Mouse (Mus musculus): ENCODE data around the gene Ccdc33.

Ccdc33 gene

GRCm38 (mm10) chr9:58118671-58119070, at the start of gene Ccdc33:
Gene Ccdc33, minus strand, starts transcription at chr9:58118823.
- DNase-seq (ENCODE audit: low spot score in 2 of 2), result no peak

DNA sequence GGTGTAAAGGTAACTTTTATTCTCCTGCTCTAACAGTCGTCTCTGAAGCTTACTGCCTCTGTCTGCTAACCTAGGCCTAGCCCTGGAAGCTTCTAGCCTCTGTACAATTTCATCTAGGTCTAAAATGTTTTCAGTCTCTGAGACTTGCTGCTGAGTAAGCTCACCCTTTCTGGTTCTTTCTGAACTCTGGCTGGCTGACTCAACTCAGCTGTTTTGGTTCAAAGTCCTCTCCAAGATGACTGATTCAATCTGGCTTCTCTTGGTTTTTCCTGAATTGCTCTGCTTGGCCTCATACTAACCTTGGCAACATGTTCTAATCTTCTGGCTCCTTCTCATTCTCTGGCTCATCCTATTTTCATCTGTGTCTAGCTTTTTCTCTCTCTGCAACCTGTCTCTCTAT, 47.2 kb upstream of the Ccdc33 start:
- no peak for DNase-seq (ENCODE audit: low spot score in 2 of 2)

- no peak for DNase-seq (ENCODE audit: low spot score in 2 of 2)
Measured at GRCm38 (mm10) chr9:58163146-58163545, 44.5 kb upstream of the Ccdc33 start.

DNA sequence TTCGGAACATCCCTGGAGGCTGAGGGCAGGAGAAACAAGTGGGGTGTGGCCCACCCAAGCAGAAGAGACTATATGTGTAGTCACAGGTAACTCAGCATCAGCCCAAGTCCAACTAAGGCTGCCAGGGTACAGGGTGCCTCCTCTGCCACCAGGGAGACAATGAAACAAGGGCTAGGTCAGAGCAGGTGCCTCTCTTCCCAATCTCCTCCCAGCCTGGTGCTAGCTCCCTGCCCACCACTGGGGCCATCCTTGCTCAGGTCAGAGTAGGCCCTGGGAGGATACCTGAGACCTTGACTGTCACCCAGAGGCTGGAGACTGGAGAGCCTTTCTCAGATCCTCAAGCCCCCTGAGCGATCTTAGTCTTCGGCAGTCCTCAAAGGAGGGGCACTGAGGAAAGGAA, 43.5 kb upstream of the Ccdc33 start:
- no peak for DNase-seq (ENCODE audit: low spot score in 2 of 2)

GRCm38 (mm10) chr9:58160315-58160714, 41.7 kb upstream of the Ccdc33 start:
- no peak for DNase-seq (ENCODE audit: low spot score in 2 of 2)

- no peak for DNase-seq (ENCODE audit: low spot score in 2 of 2)
Measured at GRCm38 (mm10) chr9:58159855-58160254, 41.2 kb upstream of the Ccdc33 start.

- peak in 1 of 2 experiments; percentile 76 for DNase-seq (ENCODE audit: low spot score in 2 of 2)
Measured at GRCm38 (mm10) chr9:58158541-58159311, 40.1 kb upstream of the Ccdc33 start.

DNA sequence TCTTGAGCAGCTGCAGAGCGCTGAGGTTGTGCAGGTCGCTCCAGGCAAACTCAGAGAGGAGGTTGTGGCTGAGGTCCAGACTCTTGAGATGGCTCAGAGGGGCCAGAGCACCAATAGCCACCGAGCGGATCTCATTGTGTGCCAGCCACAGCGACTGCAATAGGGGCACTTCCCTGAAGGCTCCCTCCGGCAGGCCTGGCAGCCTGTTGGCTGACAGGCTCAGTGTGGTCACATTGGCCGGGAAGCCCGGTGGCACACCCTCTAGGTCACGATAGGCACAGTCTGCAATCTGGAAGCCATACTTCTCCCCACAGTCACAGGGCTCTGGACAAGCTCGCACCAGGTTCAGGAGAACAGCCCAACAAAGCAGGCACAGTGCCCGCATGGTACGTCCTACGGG, 39.2 kb upstream of the Ccdc33 start:
- no peak for DNase-seq (ENCODE audit: low spot score in 2 of 2)

GRCm38 (mm10) chr9:58156819-58157560, 38.4 kb upstream of the Ccdc33 start:
- DNase-seq (ENCODE audit: low spot score in 2 of 2), result no peak

DNA sequence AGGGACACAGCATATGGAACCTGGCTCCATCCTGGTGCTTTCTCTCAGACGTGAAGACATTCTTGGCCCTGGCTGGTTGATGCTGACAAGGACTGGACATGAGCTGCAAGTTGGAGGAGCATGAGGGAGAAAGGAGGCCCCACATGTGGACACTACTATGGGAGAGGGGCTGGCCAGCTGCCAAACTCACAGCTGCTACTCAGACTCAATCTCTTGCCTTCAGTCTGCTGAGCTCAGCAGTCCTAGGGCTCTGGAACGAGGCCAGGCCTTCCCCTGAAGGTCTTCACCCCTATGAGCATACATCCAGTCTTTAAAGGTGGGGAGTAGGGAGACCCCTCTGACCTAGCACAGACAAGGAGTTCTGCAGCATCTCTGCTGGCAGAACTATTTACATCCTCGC, 36.7 kb upstream of the Ccdc33 start:
- DNase-seq (ENCODE audit: low spot score in 2 of 2), result peak in 1 of 2 experiments; percentile 76

DNA sequence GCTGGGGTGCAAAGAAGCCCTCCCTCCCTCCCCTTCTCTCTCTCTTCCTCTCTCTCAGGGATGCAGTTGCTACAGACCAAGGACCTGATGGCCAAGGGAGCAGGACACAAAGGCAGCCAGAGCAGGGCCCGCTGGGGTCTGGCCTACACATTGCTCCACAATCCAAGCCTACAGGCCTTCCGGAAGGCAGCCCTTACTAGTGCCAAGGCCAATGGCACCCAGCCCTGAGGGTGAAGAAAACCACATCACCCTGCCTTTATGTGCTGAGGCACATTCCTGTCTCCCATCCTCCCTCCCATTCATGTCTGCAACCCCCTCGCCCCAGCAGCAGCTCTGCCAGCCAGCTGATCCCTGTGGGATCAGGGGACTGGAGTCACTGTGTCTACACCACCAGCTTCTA, 34.5 kb upstream of the Ccdc33 start:
- no peak for DNase-seq (ENCODE audit: low spot score in 2 of 2)

- no peak for DNase-seq (ENCODE audit: low spot score in 2 of 2)
Measured at GRCm38 (mm10) chr9:58150733-58151361, 32.2 kb upstream of the Ccdc33 start.

DNA sequence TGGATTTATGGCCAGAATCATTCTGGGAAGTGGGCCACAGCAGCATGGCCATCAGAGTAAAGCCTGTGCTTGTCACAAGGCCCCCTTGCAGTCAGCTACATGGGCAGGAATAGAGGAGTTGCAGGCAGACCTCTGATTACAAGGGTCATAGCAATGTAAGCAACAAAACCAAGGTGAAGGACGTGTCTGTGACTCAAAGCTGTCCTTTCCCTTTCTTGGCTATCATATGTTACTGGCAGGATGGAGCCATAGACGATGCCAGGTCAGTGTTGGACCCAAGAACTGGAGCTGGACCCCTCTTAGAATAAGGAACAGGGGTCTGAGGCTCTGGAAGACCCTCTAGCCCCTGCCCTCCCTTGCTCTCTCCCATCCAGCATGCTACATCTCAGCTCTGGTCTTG, 30.2 kb upstream of the Ccdc33 start:
- no peak for DNase-seq (ENCODE audit: low spot score in 2 of 2)

- no peak for DNase-seq (ENCODE audit: low spot score in 2 of 2)
Measured at GRCm38 (mm10) chr9:58145417-58145816, 26.8 kb upstream of the Ccdc33 start.

DNA sequence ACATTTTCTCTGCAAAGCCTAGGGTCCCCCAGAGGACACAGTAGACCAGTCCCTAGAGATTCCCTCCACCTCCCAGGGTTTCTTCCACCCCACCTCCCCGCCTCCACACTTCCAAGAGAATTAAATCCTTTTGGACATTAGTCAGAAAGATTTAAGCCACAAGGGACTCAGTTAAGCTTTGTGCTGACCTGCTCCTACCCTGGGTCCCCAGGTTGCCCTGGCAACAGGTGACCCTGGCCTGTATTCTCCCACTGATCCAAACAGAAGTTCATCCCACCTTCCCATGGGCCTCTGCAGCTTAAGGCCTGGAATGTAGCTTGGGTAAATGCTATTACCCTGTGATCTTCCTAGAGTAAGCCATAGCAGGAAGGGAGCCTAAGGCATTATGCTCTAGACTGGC, 26.0 kb upstream of the Ccdc33 start:
- DNase-seq (ENCODE audit: low spot score in 2 of 2), result no peak

DNA sequence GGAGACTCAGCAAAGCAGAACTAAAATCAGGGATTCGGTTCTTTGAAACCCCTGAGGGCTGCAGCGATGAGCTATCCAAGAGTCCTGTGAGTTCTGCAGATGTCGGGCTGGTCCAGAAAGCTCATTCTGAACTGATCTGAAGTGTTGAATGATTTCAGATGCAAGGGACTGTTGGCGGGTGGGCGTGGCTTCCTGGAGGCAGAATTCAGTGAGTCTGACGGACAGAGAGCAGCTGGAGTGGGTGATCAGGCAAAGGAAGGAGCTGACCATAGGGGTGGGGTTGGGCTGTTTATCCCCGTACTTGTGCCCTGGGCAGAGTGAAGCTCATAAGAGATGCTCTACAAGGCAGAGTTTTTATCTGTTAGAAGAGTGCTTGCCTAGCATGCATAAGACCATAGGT, 24.8 kb upstream of the Ccdc33 start:
- no peak for DNase-seq (ENCODE audit: low spot score in 2 of 2)

- DNase-seq (ENCODE audit: low spot score in 2 of 2), result no peak
Measured at GRCm38 (mm10) chr9:58139947-58140346, 21.3 kb upstream of the Ccdc33 start.

- no peak for DNase-seq (ENCODE audit: low spot score in 2 of 2)
Measured at GRCm38 (mm10) chr9:58135921-58136321, 17.3 kb upstream of the Ccdc33 start.

DNA sequence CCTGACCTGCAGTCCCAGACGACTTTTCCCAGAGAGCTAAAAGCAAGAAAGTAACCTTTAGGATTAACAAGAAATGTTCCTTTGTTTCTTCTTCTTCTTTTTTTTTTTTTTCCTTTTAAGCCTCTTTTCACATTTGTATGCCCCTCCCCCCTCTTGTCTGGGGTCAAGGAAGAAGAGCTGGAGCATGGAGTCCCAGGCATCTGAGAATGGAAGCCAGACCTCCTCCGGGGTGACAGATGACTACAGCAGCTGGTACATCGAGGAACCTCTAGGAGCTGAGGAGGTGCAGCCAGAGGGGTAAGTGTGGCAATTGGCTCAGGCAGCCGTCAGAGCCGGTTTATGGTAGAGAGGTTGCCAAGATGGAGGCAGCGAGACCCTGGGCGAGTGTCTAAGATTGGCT, 16.3 kb upstream of the Ccdc33 start:
- DNase-seq (ENCODE audit: low spot score in 2 of 2), result no peak

- DNase-seq (ENCODE audit: low spot score in 2 of 2), result no peak
Measured at GRCm38 (mm10) chr9:58133893-58134884, 15.6 kb upstream of the Ccdc33 start.

DNA sequence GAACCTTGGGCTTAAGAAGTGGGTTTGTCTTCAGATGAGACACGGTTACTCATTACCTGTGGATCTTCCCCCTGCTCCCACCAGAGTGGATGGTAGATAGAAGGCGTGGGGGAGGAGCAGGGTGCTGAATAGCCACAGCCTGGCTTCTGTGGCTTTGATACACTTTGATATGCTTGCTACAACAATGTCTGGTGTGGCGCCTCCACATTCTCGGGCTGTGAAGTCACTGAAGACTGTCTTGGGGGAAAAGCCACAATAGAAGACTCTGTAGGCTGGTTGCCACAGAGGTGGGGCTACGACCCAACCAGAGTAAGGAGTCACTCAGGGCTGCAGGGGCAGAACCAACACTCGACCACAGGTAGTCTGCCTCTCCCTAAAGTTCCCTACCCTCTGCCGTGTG, 13.1 kb upstream of the Ccdc33 start:
- no peak for DNase-seq (ENCODE audit: low spot score in 2 of 2)

DNA sequence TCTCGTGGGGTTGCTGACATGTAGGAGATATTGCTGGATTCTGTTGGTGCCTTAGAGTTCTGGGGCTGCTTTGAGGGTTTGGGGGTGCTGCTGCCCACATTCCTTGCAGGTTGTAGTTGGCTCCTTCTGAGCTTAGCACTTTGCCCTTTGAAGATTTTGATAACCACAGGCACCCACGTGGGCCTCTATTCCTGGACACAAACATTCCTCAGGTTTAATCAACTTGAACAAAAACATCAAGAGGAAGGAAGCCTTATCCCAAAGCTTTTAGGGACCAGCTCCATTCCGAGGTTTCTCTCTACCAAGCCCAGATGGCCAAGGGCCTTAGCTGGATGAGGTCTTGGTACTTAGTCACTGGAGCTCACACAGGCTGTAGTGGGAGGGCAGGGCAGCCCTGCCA, 12.3 kb upstream of the Ccdc33 start:
- DNase-seq (ENCODE audit: low spot score in 2 of 2), result no peak
